Mouse (Mus musculus) CD4-positive, CD25-positive, alpha-beta regulatory T cell, adult 4 months (primary cell): ENCODE measurements around the gene Cltb. TPM values are rescaled to one million over a fixed set of nuclear protein-coding genes. Genes with fewer than 3 reads are reported as not detected.
A peak's percentile ranks its signal among the peaks of the same experiment; 100 is the strongest.
"Not testable (repeated sequence)": the region's sequence is repeated elsewhere in the genome, so short reads cannot be mapped to it uniquely, and the experiment has no call there.

ENCODE experiments used
- ATAC-seq: one replicate; pipeline ENCODE4 v1.8.0; 2017
- polyA plus RNA-seq, 2 experiments: library from polyadenylated mRNA; unstranded; fragments of 100-300 nt; shearing (Covaris generic); gene quantifications; one replicate each; pipeline ENCODE4 v1.2.1; 2017

Gene Cltb
- polyA plus RNA-seq: 10 to 100 TPM; 15.6 to 16.2 TPM

DNA sequence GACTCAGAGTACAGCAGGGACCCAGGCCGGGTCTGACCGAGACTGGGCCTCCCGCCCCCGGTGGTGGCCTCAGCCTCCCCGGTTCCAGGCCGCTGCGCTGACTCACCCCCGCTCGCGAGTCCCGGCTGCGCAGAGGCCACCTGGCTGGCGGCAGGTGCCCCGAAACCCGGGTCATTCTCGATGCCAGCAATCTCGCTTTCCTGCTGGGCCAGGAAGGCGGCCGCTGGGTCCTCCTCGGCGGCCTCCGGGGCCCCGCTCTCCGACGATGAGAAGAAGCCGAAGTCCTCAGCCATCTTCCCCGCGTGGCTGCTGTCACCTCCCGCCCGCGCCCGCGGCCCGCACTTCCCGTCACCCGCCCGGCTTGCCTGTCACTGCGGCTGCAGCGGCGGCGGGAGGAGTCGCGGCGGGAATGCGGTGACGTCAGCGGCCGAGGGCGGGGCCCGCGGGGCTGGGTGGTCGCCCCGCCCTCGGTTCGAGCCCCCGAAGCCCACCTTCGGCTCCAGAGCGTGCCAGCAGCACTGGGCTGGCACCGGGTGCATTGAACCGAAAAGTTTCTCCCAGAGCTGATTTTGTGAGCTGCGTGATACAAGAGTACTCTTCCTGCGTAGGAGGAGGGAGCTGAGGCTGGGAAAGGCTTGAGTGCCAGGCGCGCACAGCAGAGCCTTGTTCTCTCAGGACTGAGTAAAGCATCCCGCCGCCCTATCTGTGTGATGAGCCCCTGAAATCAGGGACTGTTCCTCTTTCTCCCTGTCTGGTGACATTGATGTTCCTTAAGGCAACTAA lies at the start of gene Cltb:
Gene Cltb, minus strand, starts transcription at position 373 of the 783 bp plus-strand sequence.
- peak; percentile 82 for ATAC-seq

DNA sequence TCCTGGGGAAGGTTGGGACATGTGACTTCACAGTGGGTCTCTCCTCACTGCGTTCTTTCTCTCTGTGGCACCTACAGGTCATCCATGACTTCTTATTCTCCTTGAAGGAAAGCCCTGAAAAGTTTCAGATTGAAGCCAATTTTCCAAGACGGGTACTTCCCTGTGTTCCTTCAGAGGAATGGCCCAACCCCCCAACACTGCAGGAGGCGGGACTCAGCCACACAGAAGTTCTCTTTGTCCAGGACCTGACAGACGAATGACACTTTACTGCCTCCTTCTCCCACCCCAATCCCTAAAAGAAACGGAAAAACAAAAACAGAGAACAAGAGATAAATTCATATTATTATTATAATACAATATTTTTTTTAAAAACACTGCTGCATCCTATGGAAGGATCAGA lies 49.7 kb upstream of the Cltb start:
- no peak for ATAC-seq

DNA sequence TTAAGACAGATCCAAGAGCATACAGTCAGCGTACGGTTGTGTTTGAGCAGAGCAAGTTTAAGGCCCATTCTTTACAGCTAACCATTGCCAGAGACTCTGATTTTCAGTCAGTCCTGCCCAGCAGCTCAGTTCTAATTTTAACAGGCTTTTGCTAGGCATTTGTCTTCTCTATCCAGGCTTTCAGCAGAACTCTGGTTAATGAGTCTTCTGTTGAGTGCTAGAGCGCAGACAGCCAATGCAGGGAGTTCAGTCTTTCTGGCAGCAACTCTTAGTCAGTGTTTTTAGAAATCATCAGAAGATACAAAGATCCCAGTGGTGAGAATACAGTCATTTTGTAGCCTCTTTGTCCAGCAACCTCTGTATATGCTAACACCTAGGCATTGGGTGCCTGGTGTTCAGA lies 39.3 kb upstream of the Cltb start:
- ATAC-seq: no peak

DNA sequence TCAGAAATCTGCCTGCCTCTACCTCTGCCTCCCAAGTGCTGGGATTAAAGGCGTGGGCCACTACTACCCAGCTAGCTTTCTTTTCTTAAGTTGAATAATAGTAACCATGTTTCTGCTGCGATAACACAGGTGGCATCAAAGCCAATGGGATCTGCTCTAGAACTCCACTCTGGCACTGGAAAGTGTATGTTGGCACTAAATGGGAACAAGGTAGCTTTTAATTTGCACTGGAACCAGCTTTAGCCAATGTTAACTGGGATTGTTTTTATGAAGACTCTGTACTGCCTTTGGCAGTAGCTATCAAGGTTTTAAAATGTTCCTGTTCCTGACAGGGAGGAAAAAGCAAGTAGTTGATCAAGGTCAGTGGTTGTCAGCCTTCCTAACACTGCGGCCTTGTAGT lies 23.9 kb upstream of the Cltb start:
- ATAC-seq: no peak

DNA sequence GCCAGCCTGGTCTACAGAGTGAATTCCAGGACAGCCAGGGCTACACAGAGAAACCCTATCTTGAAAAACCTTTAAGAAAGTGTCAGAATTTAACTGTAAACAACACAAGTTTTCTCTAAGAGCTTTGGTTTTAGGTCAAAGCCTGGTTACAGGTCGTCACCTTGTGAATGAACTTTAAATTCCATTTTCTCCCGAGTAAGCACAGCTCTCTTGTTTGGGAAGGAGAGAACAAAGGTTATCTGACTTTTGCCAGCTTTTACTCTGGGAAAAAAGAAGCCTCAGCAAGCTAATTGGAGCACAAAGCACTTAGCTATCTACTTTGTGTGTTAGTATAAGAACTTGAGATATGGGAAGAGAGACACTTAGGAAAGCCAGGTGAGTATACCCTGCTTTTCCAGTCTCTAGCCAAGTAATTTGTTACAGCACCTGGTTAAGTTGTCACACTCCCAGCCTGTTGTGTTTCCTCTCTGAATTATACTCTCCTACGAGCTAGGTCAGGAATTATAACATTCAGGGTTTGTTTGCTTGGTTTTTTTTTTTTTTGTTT lies 21.7 kb upstream of the Cltb start:
- no peak for ATAC-seq

DNA sequence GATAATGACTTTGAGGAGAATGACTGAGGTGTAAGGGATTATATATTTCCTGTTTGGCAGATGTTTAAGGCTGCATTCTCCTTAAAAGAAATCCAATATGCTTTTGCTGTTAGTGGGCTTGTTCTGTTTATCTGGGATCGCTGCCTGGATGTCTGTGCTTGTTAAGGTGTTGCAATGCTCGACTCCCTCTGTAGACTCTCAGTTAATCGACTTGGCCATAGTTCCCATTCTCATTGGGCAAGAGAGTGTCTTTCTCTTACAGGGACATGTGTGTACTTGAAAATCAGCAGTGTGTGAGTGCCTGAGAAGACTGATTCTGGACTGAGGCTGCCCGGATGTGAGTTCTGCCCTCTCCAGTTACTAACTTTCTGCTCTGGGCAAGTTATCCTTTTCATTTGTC lies 18.0 kb upstream of the Cltb start:
- no peak for ATAC-seq

DNA sequence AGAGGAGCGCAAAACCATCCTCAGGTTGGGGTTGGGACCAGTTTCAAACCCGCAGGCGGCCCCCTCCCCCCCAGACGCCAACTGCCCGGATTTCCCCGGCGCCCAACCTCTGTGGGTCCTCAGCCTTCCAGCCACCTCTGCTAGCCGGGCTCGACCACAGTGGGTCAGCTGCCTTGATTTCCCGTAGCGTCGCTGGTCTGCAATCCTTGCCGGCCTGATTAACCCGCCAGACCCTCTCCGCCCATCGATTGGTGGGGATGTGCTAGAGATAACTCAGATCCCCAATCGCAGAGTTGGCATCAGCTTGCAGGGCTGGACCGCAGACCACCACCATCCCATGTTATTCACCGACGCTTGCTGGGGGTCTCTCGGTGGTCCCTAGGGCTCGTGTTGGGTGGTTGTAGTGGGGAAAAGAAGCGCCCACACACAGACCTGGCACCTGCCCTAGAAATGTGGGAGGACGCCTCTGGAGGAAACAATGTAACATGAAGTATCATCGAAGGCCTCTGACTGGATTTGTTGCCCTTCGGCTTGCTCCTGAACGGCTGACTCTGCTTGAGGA lies 10.9 kb upstream of the Cltb start:
- peak; percentile 36 for ATAC-seq

DNA sequence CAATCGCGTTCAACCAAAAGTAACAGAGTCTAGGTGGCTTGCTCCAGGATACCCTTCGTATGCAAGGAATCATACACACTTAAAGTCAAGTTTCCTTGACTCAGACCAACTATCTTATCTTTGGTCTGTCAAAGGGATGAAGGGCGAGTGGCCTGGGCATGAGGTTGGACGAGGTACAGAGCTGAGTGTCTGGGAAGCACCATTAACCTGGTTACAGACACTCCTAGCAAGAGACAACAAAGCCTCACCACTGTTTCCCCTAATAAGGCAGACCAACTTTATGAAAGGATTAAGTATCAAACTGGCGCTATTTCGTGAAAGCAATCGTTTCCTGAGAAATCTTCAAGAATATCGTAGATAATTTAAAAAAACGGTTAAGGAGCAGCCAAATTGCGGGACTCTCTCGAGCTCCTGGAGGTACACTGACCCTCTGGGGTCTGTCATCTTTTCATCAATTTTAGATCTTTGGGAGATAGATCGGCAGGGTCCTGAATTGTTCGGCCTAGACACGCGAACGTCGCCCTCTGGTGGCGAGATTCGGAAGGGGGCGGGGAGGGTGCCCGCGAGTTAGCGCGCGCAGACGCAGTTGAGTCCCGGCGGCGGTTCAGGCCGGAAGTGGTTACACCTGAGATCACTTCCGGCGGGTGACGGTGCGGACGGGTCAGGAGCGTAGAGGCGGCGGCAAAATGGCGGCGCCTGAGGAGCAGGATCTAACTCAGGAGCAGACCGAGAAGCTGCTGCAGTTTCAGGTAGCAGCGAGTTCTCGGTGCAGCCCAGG lies 10.2 kb upstream of the Cltb start, which contains the start of gene Faf2:
Gene Faf2, plus strand, starts transcription at position 630 of the 778 bp plus-strand sequence.
- peak; percentile 97 for ATAC-seq

DNA sequence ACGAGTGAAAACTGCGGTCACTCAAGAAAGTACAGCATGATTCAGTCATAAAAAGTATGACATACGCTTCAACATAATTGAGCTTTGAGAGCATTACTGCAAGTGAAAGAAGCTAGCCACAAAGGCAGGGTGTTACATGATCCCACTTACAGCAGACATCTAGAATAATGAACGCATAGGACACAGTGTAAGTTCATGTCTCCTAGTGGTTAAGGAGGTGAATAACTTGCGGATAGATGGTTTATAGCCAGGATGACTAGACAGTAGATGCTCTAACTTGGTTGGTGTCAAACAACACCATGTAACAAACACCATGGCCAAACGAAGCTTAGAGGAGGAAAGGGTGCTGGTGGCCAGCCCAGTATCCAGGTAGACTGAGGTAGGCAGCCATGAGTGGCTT lies 5.9 kb upstream of the Cltb start:
- ATAC-seq: no peak

DNA sequence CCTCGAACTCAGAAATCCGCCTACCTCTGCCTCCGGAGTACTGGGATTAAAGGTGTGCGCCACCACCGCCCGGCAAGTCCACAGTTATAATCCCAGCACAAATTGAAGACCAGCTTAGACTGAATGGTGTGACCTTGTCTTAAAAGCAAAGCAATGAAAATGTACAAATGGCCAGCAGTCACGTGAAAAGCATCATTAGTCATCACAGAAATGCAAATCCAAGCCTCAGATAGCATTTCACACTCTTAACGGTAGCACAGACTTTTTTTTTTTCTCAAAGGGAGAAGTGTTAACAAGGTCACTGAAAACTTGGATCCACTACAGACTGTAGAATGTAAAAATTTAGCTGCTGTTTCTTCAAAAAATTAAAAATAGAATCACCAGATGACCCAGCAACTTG lies 5.2 kb upstream of the Cltb start:
- ATAC-seq: no peak

DNA sequence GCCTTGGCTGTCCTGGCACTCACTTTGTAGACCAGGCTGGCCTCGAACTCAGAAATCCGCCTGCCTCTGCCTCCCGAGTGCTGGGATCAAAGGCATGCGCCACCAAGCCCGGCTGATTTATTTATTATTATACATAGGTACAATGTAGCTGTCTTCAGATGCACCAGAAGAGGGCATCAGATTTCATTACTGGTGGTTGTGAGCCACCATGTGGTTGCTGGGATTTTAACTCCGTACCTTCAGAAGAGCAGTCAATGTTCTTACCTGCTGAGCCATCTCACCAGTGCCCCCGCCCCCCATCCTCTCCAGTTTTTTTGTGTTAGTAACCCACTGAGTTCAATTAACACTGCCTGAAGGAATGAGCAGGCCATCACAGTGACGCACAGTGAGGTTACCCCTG lies 2.0 kb upstream of the Cltb start:
- not testable (repeated sequence) for ATAC-seq

DNA sequence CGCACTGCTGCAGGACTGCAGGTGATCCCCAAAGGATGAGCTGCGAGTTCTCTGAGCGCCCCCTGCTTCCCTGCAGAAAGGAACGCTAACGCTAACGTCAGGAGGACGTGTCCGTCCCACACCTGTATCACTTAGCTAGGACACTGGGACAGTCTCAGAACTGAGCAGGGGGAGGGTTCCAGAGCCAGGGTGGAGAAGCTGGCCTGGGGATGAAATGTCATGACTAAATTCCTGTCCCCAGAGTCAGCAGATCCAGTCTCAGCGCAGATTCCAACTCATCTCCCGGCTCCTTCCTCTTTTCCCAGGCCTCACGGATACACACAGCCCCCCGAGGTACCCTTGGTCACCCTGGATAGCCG lies 552 bp downstream of the Cltb start:
- no peak for ATAC-seq

DNA sequence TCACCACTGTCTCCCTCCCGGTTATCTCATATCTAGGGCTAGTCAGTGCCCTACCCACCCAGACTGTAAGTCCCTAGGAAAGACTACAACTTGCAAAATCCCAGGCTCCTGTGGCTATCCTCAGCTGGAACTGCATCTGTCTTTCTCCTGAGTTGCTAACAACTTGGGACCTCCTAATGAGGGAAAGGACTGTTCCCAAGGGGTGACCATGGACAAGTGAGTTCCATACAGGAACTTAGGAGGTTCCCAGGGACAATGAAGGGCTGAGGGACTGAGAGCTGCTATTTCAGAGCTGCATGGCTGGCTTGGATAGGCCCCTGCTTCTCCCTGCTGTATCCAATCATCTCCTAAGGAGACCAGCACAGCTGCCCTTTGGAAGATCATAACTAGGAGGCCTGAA lies 1.8 kb downstream of the Cltb start:
- ATAC-seq: no peak

DNA sequence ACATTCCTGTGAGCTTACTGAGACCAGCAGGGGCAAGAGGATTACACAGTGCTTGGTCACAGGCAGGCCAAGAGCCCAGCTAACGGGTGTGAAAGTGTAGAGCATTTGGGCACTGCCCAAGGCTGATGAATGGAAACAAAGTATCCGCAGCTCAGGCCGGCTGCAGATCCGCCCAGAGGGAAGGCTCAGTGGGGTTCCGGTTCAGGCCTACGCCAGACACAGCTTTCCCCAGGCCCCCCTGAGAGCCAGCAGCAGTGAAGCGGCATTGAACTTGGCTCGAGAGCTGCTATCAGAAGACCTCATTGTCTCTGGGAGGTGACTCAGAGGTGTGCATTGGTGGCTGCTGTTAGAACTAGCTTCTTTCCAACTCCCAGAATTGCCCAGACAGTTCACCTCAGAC lies 2.5 kb downstream of the Cltb start:
- ATAC-seq: no peak

DNA sequence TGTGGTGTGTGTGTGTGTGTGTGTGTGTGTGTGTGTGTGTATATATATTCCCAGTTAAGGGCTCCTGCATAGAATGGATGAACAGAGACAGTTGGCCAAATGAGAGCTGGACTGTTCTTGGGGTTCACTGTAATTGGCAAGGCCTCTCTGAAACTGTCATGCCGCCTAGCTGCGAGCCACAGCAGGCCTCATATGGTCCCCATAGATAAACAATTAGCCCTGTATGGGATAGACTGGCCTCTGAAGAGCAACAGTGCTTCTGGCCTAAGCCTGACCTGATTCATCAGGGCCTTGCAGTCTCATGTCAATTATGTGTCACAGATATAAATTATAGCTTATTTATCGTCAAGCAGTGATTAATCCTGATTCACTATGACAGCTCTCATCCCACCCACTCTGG lies 3.1 kb downstream of the Cltb start:
- ATAC-seq: no peak

DNA sequence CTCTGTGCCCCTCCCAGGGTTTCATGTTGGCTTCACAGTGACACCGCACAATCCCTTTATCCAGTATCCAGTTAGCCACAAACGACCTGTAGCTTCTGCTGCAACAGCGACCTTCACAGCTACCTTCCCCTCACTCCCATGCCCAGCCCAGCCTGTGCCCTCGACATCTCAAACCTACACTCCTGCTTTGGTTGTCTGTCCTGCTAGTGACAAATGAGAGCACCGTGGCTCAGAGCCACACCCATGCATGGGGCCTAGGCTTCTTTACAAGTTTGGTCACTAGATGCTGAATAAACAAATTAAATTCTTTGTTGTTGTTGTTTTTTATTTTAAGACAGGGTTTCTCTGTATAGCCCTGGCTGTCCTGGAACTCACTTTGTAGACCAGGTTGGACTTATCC lies 3.9 kb downstream of the Cltb start:
- no peak for ATAC-seq

DNA sequence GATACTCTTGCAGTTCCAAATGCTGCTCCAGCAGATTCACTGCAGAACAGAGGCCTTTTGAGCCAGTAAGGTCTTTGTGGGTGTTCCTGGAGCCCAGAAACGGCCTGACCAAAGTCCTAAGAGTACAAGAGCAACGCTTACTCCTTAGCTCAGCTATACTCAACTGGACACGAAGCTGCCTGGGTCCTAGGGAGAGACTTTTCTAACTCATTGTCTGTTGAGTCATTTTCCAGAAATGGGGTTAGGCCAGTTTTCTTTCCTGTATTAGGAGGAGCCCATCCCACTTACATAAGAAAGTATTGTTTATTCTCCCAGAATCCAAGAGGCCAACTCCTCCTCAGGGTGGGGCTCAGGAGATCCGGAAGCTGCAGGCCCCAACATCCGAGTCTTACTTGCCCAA lies 5.7 kb downstream of the Cltb start:
- no peak for ATAC-seq

DNA sequence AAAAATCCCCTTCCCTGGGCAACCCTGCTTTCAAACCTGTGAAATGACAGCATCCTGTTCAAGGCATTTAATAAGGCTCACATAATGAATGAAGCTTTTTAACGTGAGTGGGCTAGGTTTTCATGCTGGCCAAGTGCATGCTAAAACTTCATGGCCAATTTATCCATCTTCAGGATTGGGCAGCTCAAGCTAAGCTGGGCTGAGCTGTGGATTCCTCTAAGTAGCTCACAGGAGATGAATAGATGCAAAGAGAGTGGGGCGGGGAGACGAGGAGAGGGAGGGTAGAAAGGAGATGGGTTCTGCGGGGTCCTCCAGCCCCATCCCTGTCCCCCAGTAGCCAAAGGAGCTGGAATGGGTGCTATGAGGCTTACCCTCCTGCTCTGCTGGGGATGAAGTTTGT lies 6.9 kb downstream of the Cltb start:
- ATAC-seq: no peak

DNA sequence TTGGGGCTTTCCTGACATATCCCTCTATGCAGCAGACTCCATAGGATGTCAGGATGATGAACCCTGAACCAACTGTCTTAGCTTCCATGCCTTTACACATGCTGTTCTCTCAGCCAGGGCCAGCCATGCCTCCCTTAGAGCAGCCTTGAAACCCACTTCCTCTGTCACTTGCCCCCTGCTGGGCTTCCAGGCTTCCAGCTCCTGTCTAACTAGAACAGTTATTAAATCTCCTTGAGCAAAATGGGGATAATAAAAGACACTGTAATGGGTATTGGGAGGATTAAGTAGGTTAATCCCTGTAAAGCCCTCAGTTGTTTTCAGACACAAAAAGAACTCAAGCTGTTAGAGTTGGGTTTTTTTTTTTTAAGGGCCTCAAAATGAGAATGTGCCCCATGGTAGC lies 7.6 kb downstream of the Cltb start:
- no peak for ATAC-seq

DNA sequence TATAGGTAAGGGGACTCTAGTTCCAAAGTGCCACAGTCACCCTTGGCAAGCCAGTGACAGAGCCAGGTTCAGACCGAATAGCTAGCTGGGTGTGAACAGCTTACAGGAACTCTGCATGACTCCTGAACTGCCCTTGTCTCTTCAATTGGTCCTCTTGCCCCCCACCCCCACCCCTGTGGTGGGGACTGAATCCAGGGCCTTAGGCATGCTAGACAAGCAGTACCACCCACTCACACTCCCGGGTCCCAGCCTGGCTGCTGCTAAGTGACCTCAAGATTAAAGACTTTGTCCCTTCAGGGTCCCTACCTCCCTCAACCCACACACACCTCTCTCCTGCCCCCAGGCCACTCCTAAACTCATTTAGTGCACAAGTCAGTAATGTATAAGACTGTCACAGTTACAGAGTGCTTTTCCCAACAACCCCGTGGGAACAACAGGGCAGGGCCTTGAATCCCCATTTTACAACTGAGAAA lies 8.5 kb downstream of the Cltb start:
- ATAC-seq: no peak

DNA sequence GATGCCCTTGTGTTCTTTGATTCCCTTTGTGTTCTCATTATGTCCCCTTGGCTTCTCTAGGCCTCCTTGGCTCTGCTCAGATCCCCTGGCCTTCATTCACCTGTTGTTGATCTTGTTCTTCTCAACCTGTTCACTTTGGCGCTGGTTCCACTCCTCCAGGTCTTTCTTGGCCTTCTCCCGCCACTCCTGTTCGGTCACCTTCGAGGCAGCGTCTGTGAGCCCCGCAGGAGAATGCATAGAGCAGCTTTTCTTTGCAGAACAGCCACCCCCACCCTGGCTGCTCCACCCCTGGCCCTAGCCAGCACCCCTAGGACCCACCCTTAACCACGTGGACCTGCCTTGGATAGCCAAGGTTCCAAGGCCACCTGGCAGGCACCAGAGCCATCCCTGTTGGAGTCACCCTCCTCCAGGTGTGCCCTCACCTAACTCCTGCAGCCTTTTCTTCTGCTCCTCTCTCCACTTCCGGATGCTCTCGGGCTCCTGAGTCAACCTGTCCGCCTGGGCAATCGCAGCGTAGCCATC lies 12.5 kb downstream of the Cltb start:
- no peak for ATAC-seq

DNA sequence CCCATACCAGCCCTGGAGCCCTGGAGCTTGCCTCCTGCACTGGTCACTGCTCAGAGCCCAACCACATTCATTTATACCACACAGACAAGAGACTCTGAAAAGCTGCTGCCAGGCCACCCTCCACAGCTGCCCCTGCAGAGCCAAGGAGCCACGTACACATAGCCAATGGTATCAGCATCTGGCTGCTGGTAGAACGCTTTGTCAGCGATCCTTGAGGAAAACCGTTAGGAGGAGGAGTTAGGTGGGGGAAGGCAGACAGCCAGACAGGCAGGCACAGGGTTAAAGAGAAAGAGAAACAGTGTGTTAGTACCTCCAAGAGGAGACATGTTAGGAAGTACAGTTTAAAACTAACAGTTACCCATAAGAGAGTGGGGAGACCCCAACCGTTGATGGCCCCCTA lies 14.3 kb downstream of the Cltb start:
- no peak for ATAC-seq

DNA sequence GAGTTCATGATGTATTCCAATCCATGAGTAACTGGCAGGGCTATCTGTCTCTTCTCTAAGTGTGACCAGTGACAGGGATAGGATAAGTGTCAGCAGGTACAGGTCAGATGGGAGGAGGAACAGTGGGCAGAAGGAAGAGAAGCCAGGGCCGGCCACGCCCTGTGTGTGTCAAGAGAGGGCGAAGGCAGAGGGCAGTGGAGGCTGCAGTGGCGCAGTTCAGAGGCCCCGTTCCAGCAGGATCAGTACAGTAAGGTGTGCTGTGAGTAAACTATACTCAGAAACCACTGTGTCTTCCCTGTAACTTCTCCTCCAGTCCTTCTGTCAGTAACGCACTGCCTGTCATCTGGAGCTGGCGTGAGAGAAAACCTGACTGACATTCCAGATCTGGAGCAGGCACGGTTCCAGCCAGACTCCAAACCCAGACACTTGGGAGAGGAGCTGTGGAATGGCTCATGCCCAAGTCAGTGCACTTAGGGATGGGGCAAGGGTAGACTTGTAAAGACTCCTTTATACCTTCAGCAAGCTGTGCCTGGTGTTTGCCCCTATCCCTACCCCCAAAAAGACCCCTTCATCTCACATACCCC lies 14.9 kb downstream of the Cltb start:
- no peak for ATAC-seq
